Mouse (Mus musculus) cerebellum, adult 2 months (tissue): Measurements from ENCODE around the gene Nol12. TPM values are rescaled to one million over a fixed set of nuclear protein-coding genes. Genes with fewer than 3 reads are reported as not detected.

Experiments
- DNase-seq, 2 experiments: peaks; one replicate each; pipeline ENCODE4 v3.0.0; 2021
- H3K27ac ChIP-seq: fragments of 200-500 bp; 2 replicates; pipeline ENCODE4 v1.5.1; 2012; ENCODE audit warnings: low read length, control low read depth, inconsistent platforms; ENCODE audit not compliant: insufficient read depth
- H3K27me3 ChIP-seq: fragments of 200-500 bp; 2 replicates; pipeline ENCODE4 v1.6.1; 2012; ENCODE audit warnings: inconsistent platforms, mild to moderate bottlenecking, low read length, moderate library complexity; ENCODE audit not compliant: control insufficient read depth, insufficient read depth
- H3K4me1 ChIP-seq: fragments of 200-500 bp; 2 replicates; pipeline ENCODE4 v1.6.1; 2011; ENCODE audit warnings: low read length; ENCODE audit not compliant: control insufficient read depth, insufficient read depth
- H3K4me3 ChIP-seq: fragments of 200-500 bp; replicated peaks from 2 replicates; pipeline ENCODE3; 2011; ENCODE audit warnings: mild to moderate bottlenecking, low read depth, low read length, control low read depth; ENCODE audit not compliant: insufficient read depth
- CTCF ChIP-seq: fragments of 200-500 bp; IDR thresholded peaks from 2 replicates; pipeline ENCODE4 v1.5.1; 2011; ENCODE audit warnings: low read depth, mild to moderate bottlenecking, control low read depth, low read length, moderate library complexity, borderline replicate concordance; ENCODE audit not compliant: insufficient read depth
- POLR2A ChIP-seq: fragments of 200-500 bp; IDR thresholded peaks from 2 replicates; pipeline ENCODE4 v1.6.1; 2011; ENCODE audit warnings: low read length, control low read depth, borderline replicate concordance; ENCODE audit not compliant: insufficient read depth
- WGBS: fragments of 180-500 bp; shearing (Covaris S2); methylation state at CpG from one replicate; pipeline ENCODE4 v1.1.7; 2018; 5-methylcytosine and 5-hydroxymethylcytosine counted together
- polyA plus RNA-seq: library from polyadenylated mRNA; depleted of rRNA; stranded (reverse); fragments of >200 nt; gene quantifications from 2 replicates; pipeline ENCODE4 v1.2.3, GENCODE M21; 2012; rRNA removed

The Nol12 gene
- polyA plus RNA-seq, 1 experiment, result 34.4 TPM

GRCm38 (mm10) chr15:78990093-78990463 lies 55.3 kb downstream of the Nol12 start:
- no peak overlapping the region for H3K27ac ChIP-seq
- DNase-seq, result no peak
- H3K27me3 ChIP-seq, result no peaks in the 10 kb centered on the region
- no peak for TF ChIP-seq CTCF
- TF ChIP-seq POLR2A, result no peak
- H3K4me1 ChIP-seq, result peaks cover 45% of the 10 kb centered on the region
- 98% methylated on average over 9 of the region's 9 CpGs for WGBS
- H3K4me3 ChIP-seq, result no peak overlapping the region

- no peak overlapping the region for H3K27ac ChIP-seq
- no peaks in the 10 kb centered on the region for H3K27me3 ChIP-seq
Measured at GRCm38 (mm10) chr15:78990970-78991525, 56.3 kb downstream of the Nol12 start.

GRCm38 (mm10) chr15:78992235-78992634 lies 57.5 kb downstream of the Nol12 start:
- Histone ChIP-seq H3K27me3 (no peaks in the 10 kb centered on the region), H3K27ac (no peak overlapping the region), H3K4me1 (peaks cover 23% of the 10 kb centered on the region), H3K4me3 (no peak overlapping the region)
- WGBS, result 93% methylated on average over 7 of the region's 7 CpGs
- DNase-seq, result peak in 1 of 2 experiments; percentile 22
- TF ChIP-seq CTCF (peak; percentile 32), POLR2A (no peak)

More at GRCm38 (mm10) chr15:78990970-78991525, 56.3 kb downstream of the Nol12 start:
- no peak overlapping the region for H3K4me3 ChIP-seq
- TF ChIP-seq POLR2A, result no peak
- TF ChIP-seq CTCF, result no peak
- peaks cover 35% of the 10 kb centered on the region for H3K4me1 ChIP-seq
- 94% methylated on average over 25 of the region's 25 CpGs for WGBS
- peak in 1 of 2 experiments; percentile 23 for DNase-seq

GRCm38 (mm10) chr15:78992925-78993324 lies 58.2 kb downstream of the Nol12 start:
- H3K4me3 ChIP-seq, result no peak overlapping the region
- 96% methylated on average over 24 of the region's 24 CpGs for WGBS
- H3K27ac ChIP-seq, result no peak overlapping the region
- no peak for TF ChIP-seq POLR2A
- no peak for TF ChIP-seq CTCF
- H3K4me1 ChIP-seq, result peaks cover 16% of the 10 kb centered on the region
- DNase-seq, result no peak
- H3K27me3 ChIP-seq, result no peaks in the 10 kb centered on the region

Other genes with a start within 250 kb of the Nol12 start
- gene Elfn2, start 216.2 kb upstream of the Nol12 start, polyA plus RNA-seq, result 18.0 and 20.6 TPM in 2 replicates
- 3.8 and 4.4 TPM in 2 replicates for gene Mfng, start 161.5 kb upstream of the Nol12 start, polyA plus RNA-seq
- gene Card10, start 131.9 kb upstream of the Nol12 start, polyA plus RNA-seq, result 7.1 and 8.2 TPM in 2 replicates
- 73.2 and 77.3 TPM in 2 replicates for gene Cdc42ep1, start 92.3 kb upstream of the Nol12 start, polyA plus RNA-seq
- gene Lgals2, start 79.4 kb upstream of the Nol12 start, polyA plus RNA-seq, result 0.87 and 1.2 TPM in 2 replicates
- 80.8 and 82.5 TPM in 2 replicates for gene Gga1, start 57.7 kb upstream of the Nol12 start, polyA plus RNA-seq
- gene Gm49510, start 35.3 kb upstream of the Nol12 start, polyA plus RNA-seq, result 0.10 TPM in 2 replicates
- 25.8 and 28.2 TPM in 2 replicates for gene Sh3bp1, start 35.2 kb upstream of the Nol12 start, polyA plus RNA-seq
- 204 and 211 TPM in 2 replicates for gene Pdxp, start 21.0 kb upstream of the Nol12 start, polyA plus RNA-seq
- gene Lgals1, start 8.2 kb upstream of the Nol12 start, polyA plus RNA-seq, result 64.7 and 71.7 TPM in 2 replicates
- 35.3 and 39.4 TPM in 2 replicates for gene Triobp, start 12.8 kb downstream of the Nol12 start, polyA plus RNA-seq
- gene H1f0, start 93.5 kb downstream of the Nol12 start, polyA plus RNA-seq, result 197 and 242 TPM in 2 replicates
- gene Galr3, start 107.0 kb downstream of the Nol12 start, polyA plus RNA-seq, result 0.11 and 0.26 TPM in 2 replicates
- 40.7 and 42.8 TPM in 2 replicates for gene Ankrd54, start 128.0 kb downstream of the Nol12 start, polyA plus RNA-seq
- gene Eif3l, start 140.2 kb downstream of the Nol12 start, polyA plus RNA-seq, result 88.1 and 93.0 TPM in 2 replicates
- 35.9 and 37.0 TPM in 2 replicates for gene Micall1, start 174.0 kb downstream of the Nol12 start, polyA plus RNA-seq
- gene Polr2f, start 206.1 kb downstream of the Nol12 start, polyA plus RNA-seq, result 107 and 110 TPM in 2 replicates
- gene 1700088E04Rik, start 206.3 kb downstream of the Nol12 start, polyA plus RNA-seq, result 6.7 and 10.8 TPM in 2 replicates
- 68.1 and 80.8 TPM in 2 replicates for gene Sox10, start 230.3 kb downstream of the Nol12 start, polyA plus RNA-seq